Mouse (Mus musculus): ENCODE measurements around the gene Ints7. TPM values are rescaled to one million over a fixed set of nuclear protein-coding genes. Genes with fewer than 3 reads are reported as not detected.

Ints7 gene
- polyA plus RNA-seq (2012; ENCODE audit: low replicate concordance) = 4.2 and 21.2 TPM in 2 replicates

DNA sequence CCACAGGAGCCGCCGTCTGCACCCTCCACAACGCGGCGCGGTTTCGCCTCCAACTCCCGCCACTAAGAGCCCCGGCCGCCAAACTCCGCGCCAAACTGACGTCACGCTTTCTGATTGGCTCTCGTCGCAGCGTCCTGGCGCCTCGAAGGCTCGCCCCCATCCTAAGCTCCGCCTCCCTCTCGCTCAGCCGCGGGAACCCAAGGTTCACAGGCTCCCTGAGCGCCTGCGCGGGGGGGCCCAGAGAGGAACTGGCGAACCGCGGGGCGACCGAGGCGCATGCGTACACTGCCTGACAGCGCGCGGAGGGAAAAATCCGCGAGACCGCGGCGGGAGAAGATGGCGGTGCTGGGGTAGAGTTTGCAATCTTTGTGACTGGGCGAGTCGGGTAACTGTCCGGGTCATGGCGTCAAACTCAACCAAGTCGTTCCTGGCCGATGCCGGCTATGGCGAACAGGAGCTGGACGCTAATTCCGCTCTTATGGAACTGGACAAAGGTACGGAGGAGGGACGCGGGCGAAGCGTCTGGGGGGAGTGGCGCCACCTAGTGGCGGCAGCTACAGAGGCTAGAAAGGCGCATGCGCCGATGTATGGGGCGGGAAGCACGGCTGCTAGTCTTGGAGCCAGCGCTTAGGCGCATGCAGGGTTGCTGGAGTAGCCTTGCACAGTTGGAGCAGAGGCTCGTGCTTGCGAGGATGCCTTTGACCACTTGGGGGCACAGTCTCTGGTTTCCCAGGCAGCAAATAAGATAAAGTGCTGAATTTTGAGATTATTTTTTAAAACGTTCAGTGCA is at the start of gene Ints7, which contains the start of gene Dtl:
Gene Ints7 (plus strand): TSS at position 179 of the 790 bp plus-strand sequence.
Gene Dtl (minus strand): TSS at position 87 of the 790 bp plus-strand sequence.

Other genes starting within 250 kb of the Ints7 start
- 5.6 and 10.0 TPM in 2 replicates for gene Tmem206, start 249.7 kb upstream of the Ints7 start, polyA plus RNA-seq (2012; ENCODE audit: low replicate concordance)
- 98.4 and 194 TPM in 2 replicates for gene Ppp2r5a, start 172.4 kb upstream of the Ints7 start, polyA plus RNA-seq (2012; ENCODE audit: low replicate concordance)
- gene Dtl, start 92 bp upstream of the Ints7 start, polyA plus RNA-seq (2012; ENCODE audit: low replicate concordance) = 1.3 and 2.9 TPM in 2 replicates
- 9.8 and 14.0 TPM in 2 replicates for gene Lpgat1, start 142.2 kb downstream of the Ints7 start, polyA plus RNA-seq (2012; ENCODE audit: low replicate concordance)
- 1.8 and 3.2 TPM in 2 replicates for gene Nek2, start 245.8 kb downstream of the Ints7 start, polyA plus RNA-seq (2012; ENCODE audit: low replicate concordance)